Mouse (Mus musculus) spleen, postnatal 36 days (tissue): ENCODE measurements at regions not wholly inside any gene's neighbourhood (a gene's known extent, or its start where the extent isn't known, plus 50 kb on each side); places are given as distances from the start of the nearest gene placed in this dataset.

Source experiments
- DNase-seq, 2 experiments: peaks; one replicate each; pipeline ENCODE4 v3.0.0; 2022; ENCODE audit warnings: low spot score in 2 of 2, mixed read lengths in 1 of 2

- DNase-seq, result no peak
Observed at GRCm38 (mm10) chr6:135524886-135525285, 162.5 kb downstream of the Emp1 start.

GRCm38 (mm10) chr6:135525841-135526327, 163.5 kb downstream of the Emp1 start:
- DNase-seq, result no peak

- DNase-seq, result no peak
Observed at GRCm38 (mm10) chr6:135526460-135527160, 164.3 kb downstream of the Emp1 start.

GRCm38 (mm10) chr6:135527879-135528278, 165.5 kb downstream of the Emp1 start:
- DNase-seq, result no peak

GRCm38 (mm10) chr6:135539791-135540646, 177.7 kb downstream of the Emp1 start:
- no peak for DNase-seq

- no peak for DNase-seq
Observed at GRCm38 (mm10) chr6:135541566-135541965, 179.2 kb downstream of the Emp1 start.

- no peak for DNase-seq
Observed at GRCm38 (mm10) chr6:135542356-135542755, 180.0 kb downstream of the Emp1 start.

GRCm38 (mm10) chr6:135543390-135543789, 181.0 kb downstream of the Emp1 start:
- DNase-seq, result no peak

- no peak for DNase-seq
Observed at GRCm38 (mm10) chr6:135543863-135544262, 181.5 kb downstream of the Emp1 start.

GRCm38 (mm10) chr6:135550368-135550950, 188.1 kb downstream of the Emp1 start:
- DNase-seq, result no peak

- no peak for DNase-seq
Observed at GRCm38 (mm10) chr6:135552396-135552795, 190.1 kb downstream of the Emp1 start.

GRCm38 (mm10) chr6:135559501-135559907, 197.2 kb downstream of the Emp1 start:
- DNase-seq, result no peak

- DNase-seq, result no peak
Observed at GRCm38 (mm10) chr6:135562267-135562666, 199.9 kb downstream of the Emp1 start.

GRCm38 (mm10) chr6:135563766-135564165, 201.4 kb downstream of the Emp1 start:
- no peak for DNase-seq

- no peak for DNase-seq
Observed at GRCm38 (mm10) chr6:135569086-135569485, 206.7 kb downstream of the Emp1 start.

GRCm38 (mm10) chr6:135575294-135575693, 212.9 kb downstream of the Emp1 start:
- DNase-seq, result no peak

GRCm38 (mm10) chr6:135578728-135579127, 216.4 kb downstream of the Emp1 start:
- DNase-seq, result no peak

- no peak for DNase-seq
Observed at GRCm38 (mm10) chr6:135582567-135582966, 220.2 kb downstream of the Emp1 start.

GRCm38 (mm10) chr6:135584782-135585181, 222.4 kb downstream of the Emp1 start:
- no peak for DNase-seq

- DNase-seq, result no peak
Observed at GRCm38 (mm10) chr6:135590084-135590483, 227.7 kb downstream of the Emp1 start.

GRCm38 (mm10) chr6:135591085-135591484, 228.7 kb downstream of the Emp1 start:
- DNase-seq, result no peak

- no peak for DNase-seq
Observed at GRCm38 (mm10) chr6:135596358-135596757, 234.0 kb downstream of the Emp1 start.
